Mouse (Mus musculus): Measurements from ENCODE around the gene Asic2. TPM values are rescaled to one million over a fixed set of nuclear protein-coding genes. Genes with fewer than 3 reads are reported as not detected.

Asic2 gene
- total and polyA plus RNA-seq, 3 experiments: not detected

GRCm38 (mm10) chr11:81055446-81056145, 912.7 kb downstream of the Asic2 start:
- Histone ChIP-seq H3K36me3 (ENCODE audit: control insufficient read depth in 1 of 2, insufficient read depth in 2 of 2, low read length in 2 of 2) (no peaks in the 10 kb centered on the region), H3K9me3 (replicated peaks; ENCODE audit: insufficient read depth, low read length) (no peaks in the 10 kb centered on the region), H3K4me3 (ENCODE audit: control insufficient read depth in 1 of 2, insufficient read depth in 1 of 2, low read depth in 2 of 2, low read length in 2 of 2) (no peak overlapping the region), H3K27ac (ENCODE audit: control insufficient read depth, low read depth, low read length) (no peak overlapping the region), H3K79me2 (ENCODE audit: control insufficient read depth, insufficient read depth, low read length, poor library complexity) (no peaks in the 10 kb centered on the region), H3K9ac (ENCODE audit: control insufficient read depth, low read depth, low read length, poor library complexity, severe bottlenecking) (no peak overlapping the region), H3K27me3 (ENCODE audit: control insufficient read depth in 1 of 2, insufficient read depth in 2 of 2, low read length in 2 of 2) (no peaks in the 10 kb centered on the region), H3K4me1 (ENCODE audit: control insufficient read depth in 1 of 2, insufficient read depth in 2 of 2, low read length in 2 of 2) (no peaks in the 10 kb centered on the region)
- TF ChIP-seq CHD2 (IDR thresholded peaks at IDR 0.05; ENCODE audit: low read length) (no peak), MXI1 (IDR thresholded peaks at IDR 0.05; ENCODE audit: low read depth, low read length) (no peak), NELFE (IDR thresholded peaks at IDR 0.05; ENCODE audit: low read depth, low read length) (no peak), MYB (IDR thresholded peaks at IDR 0.05; ENCODE audit: low read depth, low read length) (no peak), TCF12 (IDR thresholded peaks at IDR 0.05; ENCODE audit: low read depth, low read length) (no peak), RAD21 (IDR thresholded peaks at IDR 0.05; ENCODE audit: low read depth, low read length) (no peak), BHLHE40 (IDR thresholded peaks at IDR 0.05; ENCODE audit: borderline replicate concordance, low read depth, low read length) (no peak), CHD1 (IDR thresholded peaks at IDR 0.05; ENCODE audit: low read depth, low read length) (no peak), MYC (IDR thresholded peaks at IDR 0.05; ENCODE audit: low read depth, low read length) (no peak), POLR2AphosphoS2 (IDR thresholded peaks at IDR 0.05; ENCODE audit: low read length) (no peak), SIN3A (IDR thresholded peaks at IDR 0.05; ENCODE audit: low read length) (no peak), NRF1 (IDR thresholded peaks at IDR 0.05; ENCODE audit: insufficient read depth, low read depth, low read length, poor library complexity, severe bottlenecking) (no peak), CTCF (IDR thresholded peaks at IDR 0.05 in 2 of 3, conservative IDR thresholded peaks at IDR 0.05 in 1 of 3; ENCODE audit: control insufficient read depth in 1 of 3, insufficient read depth in 1 of 3, low read depth in 2 of 3, low read length in 3 of 3, poor library complexity in 1 of 3, severe bottlenecking in 1 of 3) (no peak), JUND (IDR thresholded peaks at IDR 0.05; ENCODE audit: low read depth, low read length) (no peak), ZMIZ1 (IDR thresholded peaks at IDR 0.05; ENCODE audit: low read depth, low read length) (no peak), ELF1 (IDR thresholded peaks at IDR 0.05; ENCODE audit: low read depth, low read length) (no peak), USF2 (IDR thresholded peaks at IDR 0.05; ENCODE audit: borderline replicate concordance in 1 of 2, insufficient read depth in 1 of 2, low read depth in 1 of 2, low read length in 2 of 2) (no peak), RCOR1 (IDR thresholded peaks at IDR 0.05; ENCODE audit: low read depth, low read length) (no peak)
- DNase-seq (ENCODE audit: low read depth, low spot score): no peak

GRCm38 (mm10) chr11:81053826-81054225, 914.4 kb downstream of the Asic2 start:
- H3K4me3 ChIP-seq (ENCODE audit: control insufficient read depth in 1 of 2, insufficient read depth in 1 of 2, low read depth in 2 of 2, low read length in 2 of 2): no peak overlapping the region
- H3K27me3 ChIP-seq (ENCODE audit: control insufficient read depth in 1 of 2, insufficient read depth in 2 of 2, low read length in 2 of 2): no peaks in the 10 kb centered on the region
- no peaks in the 10 kb centered on the region for H3K4me1 ChIP-seq (ENCODE audit: control insufficient read depth in 1 of 2, insufficient read depth in 2 of 2, low read length in 2 of 2)
- no peaks in the 10 kb centered on the region for H3K36me3 ChIP-seq (ENCODE audit: control insufficient read depth in 1 of 2, insufficient read depth in 2 of 2, low read length in 2 of 2)
- no peaks in the 10 kb centered on the region for H3K9me3 ChIP-seq (replicated peaks; ENCODE audit: insufficient read depth, low read length)
- TF ChIP-seq CTCF (IDR thresholded peaks at IDR 0.05 in 2 of 3, conservative IDR thresholded peaks at IDR 0.05 in 1 of 3; ENCODE audit: control insufficient read depth in 1 of 3, insufficient read depth in 1 of 3, low read depth in 2 of 3, low read length in 3 of 3, poor library complexity in 1 of 3, severe bottlenecking in 1 of 3) (no peak), UBTF (IDR thresholded peaks at IDR 0.05; ENCODE audit: borderline replicate concordance, insufficient read depth, low read depth, low read length) (no peak), ZMIZ1 (IDR thresholded peaks at IDR 0.05; ENCODE audit: low read depth, low read length) (no peak), SMC3 (IDR thresholded peaks at IDR 0.05; ENCODE audit: low read depth, low read length) (no peak), MAX (IDR thresholded peaks at IDR 0.05; ENCODE audit: low read length) (no peak), MXI1 (IDR thresholded peaks at IDR 0.05; ENCODE audit: low read depth, low read length) (no peak), GABPA (IDR thresholded peaks at IDR 0.05; ENCODE audit: low read depth, low read length) (no peak), MEF2A (IDR thresholded peaks at IDR 0.05; ENCODE audit: extremely low read depth, insufficient replicate concordance, low read depth, low read length, poor library complexity, severe bottlenecking) (no peak), JUND (IDR thresholded peaks at IDR 0.05; ENCODE audit: low read depth, low read length) (no peak), TCF12 (IDR thresholded peaks at IDR 0.05; ENCODE audit: low read depth, low read length) (no peak), CHD2 (IDR thresholded peaks at IDR 0.05; ENCODE audit: low read length) (no peak), ETS1 (IDR thresholded peaks at IDR 0.05; ENCODE audit: low read depth, low read length) (no peak), KAT2A (conservative IDR thresholded peaks at IDR 0.05; ENCODE audit: low read depth, low read length) (no peak)
- H3K79me2 ChIP-seq (ENCODE audit: control insufficient read depth, insufficient read depth, low read length, poor library complexity): no peaks in the 10 kb centered on the region
- H3K27ac ChIP-seq (ENCODE audit: control insufficient read depth, low read depth, low read length): no peak overlapping the region
- no peak for DNase-seq (ENCODE audit: low read depth, low spot score)
- H3K9ac ChIP-seq (ENCODE audit: control insufficient read depth, low read depth, low read length, poor library complexity, severe bottlenecking): no peak overlapping the region
